15 mouse cellular contexts compared by ENCODE assay signal in the genomic region with DNA sequence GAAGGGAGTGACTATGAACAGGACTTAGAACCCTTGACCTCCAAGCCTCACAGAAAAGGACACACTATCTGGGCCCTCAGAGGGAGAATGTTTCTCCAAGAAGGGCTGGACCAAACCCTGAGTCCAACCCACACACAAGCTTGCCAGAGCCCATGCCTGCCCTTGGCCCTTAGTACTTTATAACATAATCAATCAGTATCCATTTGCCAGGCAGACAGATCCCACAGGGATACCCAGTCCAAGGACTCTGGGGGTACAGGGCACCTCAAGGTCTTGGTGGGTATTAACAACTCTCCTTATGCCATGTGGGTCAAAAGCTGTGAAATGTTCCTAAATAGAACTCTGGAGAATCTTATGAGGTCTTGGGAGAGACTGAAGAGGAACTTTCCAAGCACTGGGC.
"Had no signal": no experiment of that assay in that cellular context is flagged by ENCODE, and none has a peak within 500 bp of the region (broad histone marks: within the 10 kb centered on the region; RNA-seq: fewer than 3 reads in every experiment).

No protein-coding gene starts in this region.

- H3K36me3 ChIP-seq: limb, embryonic 12.5 days; liver, embryonic 15.5 days; midbrain, embryonic 13.5 days; neural tube, embryonic 15.5 days had no signal

- H3K9me3 ChIP-seq: limb, embryonic 12.5 days; liver, embryonic 15.5 days; midbrain, embryonic 13.5 days; neural tube, embryonic 15.5 days had no signal

- H3K4me2 ChIP-seq: limb, embryonic 12.5 days; liver, embryonic 15.5 days; midbrain, embryonic 13.5 days; neural tube, embryonic 15.5 days had no signal

- ATAC-seq: lung, postnatal 0 days; midbrain, embryonic 13.5 days had no signal

- DNase-seq: kidney, adult 9 months; kidney, postnatal 36 days; liver; lung, adult 2 months; lung, postnatal 36 days; right cerebral cortex, adult 18-20 months; right cerebral cortex, postnatal 25 days; thymus, postnatal 4 days had no signal

- H3K27ac ChIP-seq: kidney, postnatal 0 days; limb, embryonic 12.5 days; liver, embryonic 15.5 days; midbrain, embryonic 13.5 days; neural tube, embryonic 15.5 days had no signal

- H3K4me3 ChIP-seq: limb, embryonic 12.5 days; liver, embryonic 15.5 days; midbrain, embryonic 13.5 days; myocyte; neural tube, embryonic 15.5 days had no signal

- H3K9ac ChIP-seq: limb, embryonic 12.5 days; liver, embryonic 15.5 days; midbrain, embryonic 13.5 days; neural tube, embryonic 15.5 days had no signal
